Mouse (Mus musculus): ENCODE data around the gene Taar9. TPM values are rescaled to one million over a fixed set of nuclear protein-coding genes. Genes with fewer than 3 reads are reported as not detected.
"Not testable (repeated sequence)": the region's sequence is repeated elsewhere in the genome, so short reads cannot be mapped to it uniquely, and the experiment has no call there.

Taar9 gene
- total and polyA plus RNA-seq, 2 experiments from 2014 or later, result not detected

- H3K4me3 ChIP-seq (ENCODE audit: low read depth, low read length), result no peak overlapping the region
- H3K9ac ChIP-seq, result no peak overlapping the region
- H3K9me3 ChIP-seq (ENCODE audit: low read length), result no peaks in the 10 kb centered on the region
- no peak overlapping the region for H3K4me2 ChIP-seq (ENCODE audit: low read depth)
- 67% methylated on average over 7 of the region's 7 CpGs for WGBS
- DNase-seq (no peak), ATAC-seq (no peak)
- H3K36me3 ChIP-seq (ENCODE audit: insufficient read depth), result no peaks in the 10 kb centered on the region
- no peak overlapping the region for H3K27ac ChIP-seq (ENCODE audit: low read depth, low read length)
- H3K4me1 ChIP-seq (ENCODE audit: insufficient read depth), result no peaks in the 10 kb centered on the region
- no peaks in the 10 kb centered on the region for H3K27me3 ChIP-seq (ENCODE audit: insufficient read depth, low read length)
- no peak for TF ChIP-seq CTCF (IDR thresholded peaks at IDR 0.05; ENCODE audit: low read depth)
Measured at GRCm38 (mm10) chr10:24134071-24134645, 24.8 kb upstream of the Taar9 start.

- Histone ChIP-seq H3K9me3 (ENCODE audit: low read length) (no peaks in the 10 kb centered on the region), H3K9ac (no peak overlapping the region), H3K4me3 (ENCODE audit: low read depth, low read length) (no peak overlapping the region), H3K36me3 (ENCODE audit: insufficient read depth) (no peaks in the 10 kb centered on the region), H3K4me2 (ENCODE audit: low read depth) (no peak overlapping the region), H3K27me3 (ENCODE audit: insufficient read depth, low read length) (no peaks in the 10 kb centered on the region), H3K4me1 (ENCODE audit: insufficient read depth) (no peaks in the 10 kb centered on the region), H3K27ac (ENCODE audit: low read depth, low read length) (no peak overlapping the region)
- 54% methylated on average over 2 of the region's 2 CpGs for WGBS
- no peak for ATAC-seq
- DNase-seq, result no peak
- no peak for TF ChIP-seq CTCF (IDR thresholded peaks at IDR 0.05; ENCODE audit: low read depth)
Measured at GRCm38 (mm10) chr10:24133132-24133531, 23.8 kb upstream of the Taar9 start.

- Histone ChIP-seq H3K36me3 (ENCODE audit: insufficient read depth) (no peaks in the 10 kb centered on the region), H3K9me3 (ENCODE audit: low read length) (no peaks in the 10 kb centered on the region), H3K9ac (no peak overlapping the region), H3K4me2 (ENCODE audit: low read depth) (no peak overlapping the region), H3K4me1 (ENCODE audit: insufficient read depth) (no peaks in the 10 kb centered on the region), H3K27me3 (ENCODE audit: insufficient read depth, low read length) (no peaks in the 10 kb centered on the region), H3K4me3 (ENCODE audit: low read depth, low read length) (no peak overlapping the region), H3K27ac (ENCODE audit: low read depth, low read length) (no peak overlapping the region)
- TF ChIP-seq CTCF (IDR thresholded peaks at IDR 0.05; ENCODE audit: low read depth), result no peak
- WGBS, result 7% methylated on average over 5 of the region's 5 CpGs
- DNase-seq (no peak), ATAC-seq (no peak)
Measured at GRCm38 (mm10) chr10:24132273-24132672, 22.9 kb upstream of the Taar9 start.

GRCm38 (mm10) chr10:24131451-24132262 lies 22.3 kb upstream of the Taar9 start:
- H3K4me1 ChIP-seq (ENCODE audit: insufficient read depth), result no peaks in the 10 kb centered on the region
- H3K27me3 ChIP-seq (ENCODE audit: insufficient read depth, low read length), result no peaks in the 10 kb centered on the region
- H3K4me2 ChIP-seq (ENCODE audit: low read depth), result no peak overlapping the region
- peak; percentile 84 for TF ChIP-seq CTCF (IDR thresholded peaks at IDR 0.05; ENCODE audit: low read depth)
- ATAC-seq (peak; percentile 92), DNase-seq (peak; percentile 82)
- H3K9ac ChIP-seq, result no peak overlapping the region
- WGBS, result 19% methylated on average over 9 of the region's 9 CpGs
- H3K9me3 ChIP-seq (ENCODE audit: low read length), result no peaks in the 10 kb centered on the region
- H3K27ac ChIP-seq (ENCODE audit: low read depth, low read length), result no peak overlapping the region
- H3K36me3 ChIP-seq (ENCODE audit: insufficient read depth), result no peaks in the 10 kb centered on the region
- H3K4me3 ChIP-seq (ENCODE audit: low read depth, low read length), result no peak overlapping the region

GRCm38 (mm10) chr10:24111116-24111778 lies 1.9 kb upstream of the Taar9 start:
- no peaks in the 10 kb centered on the region for H3K4me1 ChIP-seq (ENCODE audit: insufficient read depth)
- ATAC-seq (no peak), DNase-seq (peak; percentile 44)
- no peaks in the 10 kb centered on the region for H3K9me3 ChIP-seq (ENCODE audit: low read length)
- H3K9ac ChIP-seq, result no peak overlapping the region
- TF ChIP-seq CTCF (IDR thresholded peaks at IDR 0.05; ENCODE audit: low read depth), result peak; percentile 71
- H3K4me2 ChIP-seq (ENCODE audit: low read depth), result no peak overlapping the region
- WGBS, result 53% methylated on average over 6 of the region's 6 CpGs
- no peaks in the 10 kb centered on the region for H3K27me3 ChIP-seq (ENCODE audit: insufficient read depth, low read length)
- no peak overlapping the region for H3K27ac ChIP-seq (ENCODE audit: low read depth, low read length)
- H3K4me3 ChIP-seq (ENCODE audit: low read depth, low read length), result no peak overlapping the region
- no peaks in the 10 kb centered on the region for H3K36me3 ChIP-seq (ENCODE audit: insufficient read depth)

- Histone ChIP-seq H3K36me3 (ENCODE audit: insufficient read depth) (no peaks in the 10 kb centered on the region), H3K9me3 (ENCODE audit: low read length) (no peaks in the 10 kb centered on the region), H3K4me3 (ENCODE audit: low read depth, low read length) (no peak overlapping the region), H3K27ac (ENCODE audit: low read depth, low read length) (no peak overlapping the region), H3K9ac (no peak overlapping the region), H3K4me2 (ENCODE audit: low read depth) (no peak overlapping the region), H3K27me3 (ENCODE audit: insufficient read depth, low read length) (no peaks in the 10 kb centered on the region), H3K4me1 (ENCODE audit: insufficient read depth) (no peaks in the 10 kb centered on the region)
- 44% methylated on average over 3 of the region's 3 CpGs for WGBS
- ATAC-seq (no peak), DNase-seq (no peak)
- TF ChIP-seq CTCF (IDR thresholded peaks at IDR 0.05; ENCODE audit: low read depth), result no peak
Measured at GRCm38 (mm10) chr10:24108236-24108635, 1.1 kb downstream of the Taar9 start.

GRCm38 (mm10) chr10:24107747-24108146 lies 1.6 kb downstream of the Taar9 start:
- H3K36me3 ChIP-seq (ENCODE audit: insufficient read depth), result no peaks in the 10 kb centered on the region
- no peak for TF ChIP-seq CTCF (IDR thresholded peaks at IDR 0.05; ENCODE audit: low read depth)
- no peak for DNase-seq
- no peaks in the 10 kb centered on the region for H3K27me3 ChIP-seq (ENCODE audit: insufficient read depth, low read length)
- H3K4me3 ChIP-seq (ENCODE audit: low read depth, low read length), result no peak overlapping the region
- no peak overlapping the region for H3K4me2 ChIP-seq (ENCODE audit: low read depth)
- no peak for ATAC-seq
- no peak overlapping the region for H3K27ac ChIP-seq (ENCODE audit: low read depth, low read length)
- no peaks in the 10 kb centered on the region for H3K9me3 ChIP-seq (ENCODE audit: low read length)
- no peaks in the 10 kb centered on the region for H3K4me1 ChIP-seq (ENCODE audit: insufficient read depth)
- H3K9ac ChIP-seq, result no peak overlapping the region
- 54% methylated on average over 5 of the region's 5 CpGs for WGBS

- WGBS, result 57% methylated on average over 1 of the region's 1 CpGs
- not testable (repeated sequence) for H3K9ac ChIP-seq; H3K4me3 ChIP-seq (ENCODE audit: low read depth, low read length); H3K4me2 ChIP-seq (ENCODE audit: low read depth); H3K27me3 ChIP-seq (ENCODE audit: insufficient read depth, low read length); H3K9me3 ChIP-seq (ENCODE audit: low read length); H3K27ac ChIP-seq (ENCODE audit: low read depth, low read length); H3K4me1 ChIP-seq (ENCODE audit: insufficient read depth); H3K36me3 ChIP-seq (ENCODE audit: insufficient read depth); ATAC-seq; DNase-seq
Measured at GRCm38 (mm10) chr10:24103299-24103698, 6.0 kb downstream of the Taar9 start.

GRCm38 (mm10) chr10:24101812-24102211 lies 7.5 kb downstream of the Taar9 start, which contains the start of gene Taar8c:
Gene Taar8c (minus strand): TSS chr10:24101912.
- H3K36me3 ChIP-seq (ENCODE audit: insufficient read depth); H3K27me3 ChIP-seq (ENCODE audit: insufficient read depth, low read length); H3K4me2 ChIP-seq (ENCODE audit: low read depth); H3K9me3 ChIP-seq (ENCODE audit: low read length); H3K4me3 ChIP-seq (ENCODE audit: low read depth, low read length); DNase-seq; H3K9ac ChIP-seq; H3K4me1 ChIP-seq (ENCODE audit: insufficient read depth); H3K27ac ChIP-seq (ENCODE audit: low read depth, low read length); ATAC-seq: not testable (repeated sequence)
- WGBS, result 90% methylated on average over 1 of the region's 3 CpGs

- H3K27ac ChIP-seq (ENCODE audit: low read depth, low read length); H3K27me3 ChIP-seq (ENCODE audit: insufficient read depth, low read length); H3K9ac ChIP-seq; H3K4me3 ChIP-seq (ENCODE audit: low read depth, low read length); H3K4me1 ChIP-seq (ENCODE audit: insufficient read depth); H3K36me3 ChIP-seq (ENCODE audit: insufficient read depth); H3K4me2 ChIP-seq (ENCODE audit: low read depth); DNase-seq; ATAC-seq; H3K9me3 ChIP-seq (ENCODE audit: low read length): not testable (repeated sequence)
- 68% methylated on average over 2 of the region's 2 CpGs for WGBS
Measured at GRCm38 (mm10) chr10:24097010-24097409, 12.3 kb downstream of the Taar9 start.

Measured in forebrain, postnatal 0 days (tissue).